Mouse (Mus musculus) heart, embryonic 16.5 days (tissue): ENCODE data around the gene Flcn. TPM values are rescaled to one million over a fixed set of nuclear protein-coding genes. Genes with fewer than 3 reads are reported as not detected.
A peak's percentile ranks its signal among the peaks of the same experiment; 100 is the strongest.

Experiments
- ATAC-seq: fragments of 200-750 bp; cut with Nextera tagmentation; replicated peaks from 2 replicates; pipeline ENCODE4 v1.8.0; 2017; ENCODE audit warnings: moderate number of reproducible peaks; ENCODE audit not compliant: insufficient read depth, low FRiP score; ENCODE audit errors: extremely low read depth
- H3K27ac ChIP-seq: fragments of 300-500 bp; sonication (generic); 2 replicates; pipeline ENCODE4 v1.5.1; 2014; ENCODE audit warnings: mild to moderate bottlenecking, low read length, control low read depth, moderate library complexity
- H3K27me3 ChIP-seq: fragments of 300-500 bp; sonication (generic); 2 replicates; pipeline ENCODE4 v1.6.1; 2014; ENCODE audit warnings: low read length, mixed read lengths; ENCODE audit not compliant: control insufficient read depth, insufficient read depth
- H3K36me3 ChIP-seq: fragments of 300-500 bp; sonication (generic); 2 replicates; pipeline ENCODE4 v1.6.1; 2014; ENCODE audit not compliant: control insufficient read depth, insufficient read depth
- H3K4me1 ChIP-seq: fragments of 300-500 bp; sonication (generic); 2 replicates; pipeline ENCODE4 v1.6.1; 2014; ENCODE audit warnings: low read length, mixed read lengths; ENCODE audit not compliant: control insufficient read depth, insufficient read depth
- H3K4me2 ChIP-seq: fragments of 300-500 bp; sonication (generic); 2 replicates; pipeline ENCODE4 v1.6.1; 2014; ENCODE audit warnings: low read depth, mild to moderate bottlenecking, control low read depth, low read length
- H3K4me3 ChIP-seq: fragments of 300-500 bp; sonication (generic); 2 replicates; pipeline ENCODE4 v1.5.1; 2014; ENCODE audit warnings: mild to moderate bottlenecking, control low read depth, low read length
- H3K9ac ChIP-seq: fragments of 300-500 bp; sonication (generic); 2 replicates; pipeline ENCODE4 v1.6.1; 2014; ENCODE audit warnings: low read length, control low read depth
- H3K9me3 ChIP-seq: fragments of 300-500 bp; sonication (generic); replicated peaks from 2 replicates; pipeline ENCODE4 v1.6.1; 2016; ENCODE audit warnings: low read length; ENCODE audit not compliant: control insufficient read depth
- WGBS: fragments of 180-500 bp; shearing (Covaris S2); extraction: QIAGEN DNeasy Blood & Tissue Kit; methylation state at CpG from one replicate; pipeline ENCODE4 v1.1.7; 2014; 5-methylcytosine and 5-hydroxymethylcytosine counted together
- polyA plus RNA-seq: library from polyadenylated mRNA; unstranded; fragments of >200 nt; fragmentation: Nextera tagmentation; extraction: Ambion mirVana; gene quantifications from 2 replicates; pipeline ENCODE4 v1.2.1, GENCODE M21; 2015

The Flcn gene
- polyA plus RNA-seq, 1 experiment from 2014 or later: 44.4 TPM

DNA sequence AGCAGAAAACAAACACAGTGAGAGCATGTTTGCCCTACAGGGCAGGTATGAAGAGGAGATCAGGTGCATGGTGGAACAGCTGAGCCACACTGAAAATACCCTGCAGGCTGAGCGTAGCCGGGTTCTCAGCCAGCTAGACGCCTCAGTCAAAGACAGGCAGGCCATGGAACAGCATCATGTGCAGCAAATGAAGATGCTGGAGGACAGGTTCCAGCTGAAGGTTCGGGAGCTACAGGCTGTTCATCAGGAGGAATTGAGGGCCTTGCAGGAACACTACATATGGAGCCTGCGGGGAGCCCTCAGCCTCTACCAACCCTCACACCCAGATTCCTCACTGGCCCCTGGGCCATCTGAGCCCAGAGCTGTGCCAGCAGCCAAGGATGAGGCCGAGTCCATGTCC is 49.0 kb downstream of the Flcn start:
- Histone ChIP-seq H3K36me3 (peaks cover 52% of the 10 kb centered on the region), H3K4me2 (no peak overlapping the region)
- WGBS: 96% methylated on average over 6 of the region's 6 CpGs

GRCm38 (mm10) chr11:59759626-59760025 is 50.2 kb downstream of the Flcn start:
- peak overlapping the region; percentile 23; the same call in 1 of the 2 replicates for H3K4me2 ChIP-seq

More for the DNA sequence above, 49.0 kb downstream of the Flcn start:
- Histone ChIP-seq H3K4me3 (no peak overlapping the region), H3K9ac (no peak overlapping the region), H3K27ac (no peak overlapping the region), H3K4me1 (peaks cover 23% of the 10 kb centered on the region), H3K9me3 (no peaks in the 10 kb centered on the region), H3K27me3 (no peaks in the 10 kb centered on the region)
- ATAC-seq: no peak

DNA sequence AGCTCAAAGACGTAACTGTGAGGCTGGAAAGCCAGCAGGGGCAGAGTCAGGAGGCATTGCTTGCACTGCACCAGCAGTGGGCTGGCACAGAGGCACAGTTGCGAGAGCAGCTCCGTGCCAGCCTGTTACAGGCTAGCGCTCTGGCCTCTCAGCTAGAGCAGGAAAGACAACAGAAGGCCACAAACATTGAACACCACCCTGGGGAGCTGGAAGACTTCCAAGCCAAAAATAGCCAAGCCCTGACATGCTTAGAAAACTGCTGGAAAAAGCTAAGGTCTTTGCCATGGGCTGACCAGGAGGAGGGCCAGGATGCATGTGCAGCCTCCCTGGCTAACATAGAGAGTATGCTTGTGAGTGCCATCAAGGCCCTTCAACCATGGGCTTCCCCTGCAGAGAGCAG is 50.6 kb downstream of the Flcn start:
- H3K4me2 ChIP-seq: peak overlapping the region; percentile 23; the same call in 1 of the 2 replicates

More at GRCm38 (mm10) chr11:59759626-59760025, 50.2 kb downstream of the Flcn start:
- H3K4me1 ChIP-seq: peaks cover 23% of the 10 kb centered on the region
- no peak overlapping the region for H3K4me3 ChIP-seq
- H3K36me3 ChIP-seq: peaks cover 52% of the 10 kb centered on the region
- H3K9ac ChIP-seq: 0 out of 2 replicates have a peak overlapping the region, but pooled peaks have one; percentile 11
- ATAC-seq: no peak
- H3K27me3 ChIP-seq: no peaks in the 10 kb centered on the region
- 74% methylated on average over 2 of the region's 2 CpGs for WGBS
- peak overlapping the region; percentile 81 for H3K27ac ChIP-seq
- H3K9me3 ChIP-seq: no peaks in the 10 kb centered on the region

GRCm38 (mm10) chr11:59758191-59758985 is 51.4 kb downstream of the Flcn start:
- Histone ChIP-seq H3K27me3 (no peaks in the 10 kb centered on the region), H3K9me3 (no peaks in the 10 kb centered on the region), H3K9ac (no peak overlapping the region), H3K36me3 (peaks cover 51% of the 10 kb centered on the region), H3K4me3 (no peak overlapping the region), H3K4me2 (no peak overlapping the region), H3K4me1 (peaks cover 23% of the 10 kb centered on the region), H3K27ac (peak overlapping the region; percentile 81)
- ATAC-seq: 0 out of 2 replicates have a peak, but pooled peaks have one; percentile 20
- WGBS: 68% methylated on average over 9 of the region's 9 CpGs

More for the DNA sequence above, 50.6 kb downstream of the Flcn start:
- peaks cover 47% of the 10 kb centered on the region for H3K36me3 ChIP-seq
- peak; percentile 84 for ATAC-seq
- 32% methylated on average over 4 of the region's 4 CpGs for WGBS
- H3K9ac ChIP-seq: 0 out of 2 replicates have a peak overlapping the region, but pooled peaks have one; percentile 11
- peaks cover 23% of the 10 kb centered on the region for H3K4me1 ChIP-seq
- peak overlapping the region; percentile 81 for H3K27ac ChIP-seq
- no peak overlapping the region for H3K4me3 ChIP-seq
- no peaks in the 10 kb centered on the region for H3K27me3 ChIP-seq
- H3K9me3 ChIP-seq: no peaks in the 10 kb centered on the region

- no peaks in the 10 kb centered on the region for H3K9me3 ChIP-seq
- H3K4me3 ChIP-seq: no peak overlapping the region
- 91% methylated on average over 4 of the region's 4 CpGs for WGBS
- peaks cover 59% of the 10 kb centered on the region for H3K36me3 ChIP-seq
- no peak overlapping the region for H3K9ac ChIP-seq
- no peak for ATAC-seq
- H3K27ac ChIP-seq: no peak overlapping the region
- no peaks in the 10 kb centered on the region for H3K27me3 ChIP-seq
- peaks cover 23% of the 10 kb centered on the region for H3K4me1 ChIP-seq
- no peak overlapping the region for H3K4me2 ChIP-seq
These were observed 53.5 kb downstream of the Flcn start for GRCm38 (mm10) chr11:59756351-59756750.

- ATAC-seq: no peak
- Histone ChIP-seq H3K4me2 (no peak overlapping the region), H3K4me3 (no peak overlapping the region), H3K9ac (no peak overlapping the region), H3K9me3 (no peaks in the 10 kb centered on the region), H3K27ac (no peak overlapping the region), H3K27me3 (no peaks in the 10 kb centered on the region), H3K36me3 (peaks cover 57% of the 10 kb centered on the region), H3K4me1 (peaks cover 17% of the 10 kb centered on the region)
- WGBS: 80% methylated on average over 6 of the region's 6 CpGs
These were observed 55.3 kb downstream of the Flcn start for GRCm38 (mm10) chr11:59754504-59754903.

- H3K9me3 ChIP-seq: no peaks in the 10 kb centered on the region
- H3K4me1 ChIP-seq: no peaks in the 10 kb centered on the region
- no peak overlapping the region for H3K27ac ChIP-seq
- no peak for ATAC-seq
- H3K36me3 ChIP-seq: peaks cover 51% of the 10 kb centered on the region
- H3K4me3 ChIP-seq: no peak overlapping the region
- H3K4me2 ChIP-seq: no peak overlapping the region
- WGBS: 86% methylated on average over 3 of the region's 3 CpGs
- H3K27me3 ChIP-seq: no peaks in the 10 kb centered on the region
- H3K9ac ChIP-seq: no peak overlapping the region
These were observed 60.8 kb downstream of the Flcn start for GRCm38 (mm10) chr11:59749050-59749449.

DNA sequence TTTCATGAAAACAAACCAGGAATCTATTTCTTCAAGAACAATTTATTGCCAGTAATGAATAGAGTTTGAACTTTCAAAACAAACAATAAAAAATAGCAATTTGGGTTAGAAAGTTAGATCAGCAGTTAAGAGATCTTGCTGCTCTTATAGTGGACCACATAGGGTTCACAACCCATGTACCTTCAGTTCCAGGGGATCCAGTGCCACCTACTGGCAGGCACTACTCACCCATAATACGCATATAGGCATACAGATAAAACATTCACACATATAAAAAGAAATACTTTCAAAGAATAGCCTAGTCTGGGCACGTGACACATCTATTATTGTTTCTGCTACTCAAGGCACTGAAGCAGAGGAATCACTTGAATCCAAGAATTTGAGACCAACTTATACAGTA is 63.2 kb downstream of the Flcn start:
- H3K36me3 ChIP-seq: peaks cover 52% of the 10 kb centered on the region
- 82% methylated on average over 2 of the region's 2 CpGs for WGBS

GRCm38 (mm10) chr11:59745851-59746250 is 64.0 kb downstream of the Flcn start:
- WGBS: 83% methylated on average over 5 of the region's 5 CpGs
- ATAC-seq: no peak

More for the DNA sequence above, 63.2 kb downstream of the Flcn start:
- Histone ChIP-seq H3K4me1 (no peaks in the 10 kb centered on the region), H3K27me3 (no peaks in the 10 kb centered on the region), H3K4me3 (no peak overlapping the region), H3K9ac (no peak overlapping the region), H3K27ac (no peak overlapping the region), H3K9me3 (no peaks in the 10 kb centered on the region), H3K4me2 (no peak overlapping the region)
- no peak for ATAC-seq

More at GRCm38 (mm10) chr11:59745851-59746250, 64.0 kb downstream of the Flcn start:
- no peak overlapping the region for H3K4me3 ChIP-seq
- H3K4me2 ChIP-seq: no peak overlapping the region
- no peak overlapping the region for H3K9ac ChIP-seq
- H3K27ac ChIP-seq: no peak overlapping the region
- peaks cover 53% of the 10 kb centered on the region for H3K36me3 ChIP-seq
- H3K27me3 ChIP-seq: no peaks in the 10 kb centered on the region
- no peaks in the 10 kb centered on the region for H3K9me3 ChIP-seq
- no peaks in the 10 kb centered on the region for H3K4me1 ChIP-seq
